Mouse (Mus musculus) gastrocnemius, adult 8-10 months (tissue): ENCODE results near the gene 1700017N19Rik. TPM values are rescaled to one million over a fixed set of nuclear protein-coding genes. Genes with fewer than 3 reads are reported as not detected.
"Not testable (repeated sequence)": the region's sequence is repeated elsewhere in the genome, so short reads cannot be mapped to it uniquely, and the experiment has no call there.

Experiments
- DNase-seq, 2 experiments: peaks; one replicate each; pipeline ENCODE4 v3.0.0; 2022; ENCODE audit warnings: low spot score in 2 of 2
- total RNA-seq, 4 experiments: library from RNA; stranded (reverse); gene quantifications; 2 replicates each; pipeline ENCODE4 v1.2.4; 2022

The 1700017N19Rik gene
- total RNA-seq, result not detected

- no peak for DNase-seq
Measured at GRCm38 (mm10) chr10:100590323-100590722, at the start of gene 1700017N19Rik, which contains the start of gene 4930430F08Rik. Gene 1700017N19Rik, plus strand, starts transcription at chr10:100590484. Gene 4930430F08Rik, minus strand, starts transcription at chr10:100590423.

GRCm38 (mm10) chr10:100556566-100557175, 33.6 kb upstream of the 1700017N19Rik start:
- no peak for DNase-seq

GRCm38 (mm10) chr10:100560194-100560883, 29.9 kb upstream of the 1700017N19Rik start:
- DNase-seq, result not testable (repeated sequence)

- no peak for DNase-seq
Measured at GRCm38 (mm10) chr10:100564112-100564511, 26.2 kb upstream of the 1700017N19Rik start.

GRCm38 (mm10) chr10:100571707-100572106, 18.6 kb upstream of the 1700017N19Rik start:
- no peak for DNase-seq

- DNase-seq, result no peak
Measured at GRCm38 (mm10) chr10:100574505-100575149, 15.7 kb upstream of the 1700017N19Rik start.

- DNase-seq, result no peak
Measured at GRCm38 (mm10) chr10:100575294-100575693, 15.0 kb upstream of the 1700017N19Rik start.

- no peak for DNase-seq
Measured at GRCm38 (mm10) chr10:100584178-100584577, 6.1 kb upstream of the 1700017N19Rik start.

GRCm38 (mm10) chr10:100588524-100588923, 1.8 kb upstream of the 1700017N19Rik start:
- no peak for DNase-seq

GRCm38 (mm10) chr10:100588932-100589388, 1.3 kb upstream of the 1700017N19Rik start:
- peak; percentile 63 to 72 for DNase-seq

GRCm38 (mm10) chr10:100598339-100598738, 8.1 kb downstream of the 1700017N19Rik start:
- no peak for DNase-seq

GRCm38 (mm10) chr10:100603511-100603910, 13.2 kb downstream of the 1700017N19Rik start:
- no peak for DNase-seq

- DNase-seq, result no peak
Measured at GRCm38 (mm10) chr10:100604254-100604653, 14.0 kb downstream of the 1700017N19Rik start.

GRCm38 (mm10) chr10:100617233-100617903, 27.1 kb downstream of the 1700017N19Rik start:
- DNase-seq, result no peak

GRCm38 (mm10) chr10:100619474-100619873, 29.2 kb downstream of the 1700017N19Rik start:
- DNase-seq, result no peak

GRCm38 (mm10) chr10:100620040-100620439, 29.8 kb downstream of the 1700017N19Rik start:
- no peak for DNase-seq

GRCm38 (mm10) chr10:100622494-100622893, 32.2 kb downstream of the 1700017N19Rik start:
- no peak for DNase-seq

GRCm38 (mm10) chr10:100629762-100630438, 39.6 kb downstream of the 1700017N19Rik start:
- DNase-seq, result peak in 1 of 2 experiments; percentile 2

GRCm38 (mm10) chr10:100642887-100643286, 52.6 kb downstream of the 1700017N19Rik start:
- DNase-seq, result no peak

- no peak for DNase-seq
Measured at GRCm38 (mm10) chr10:100645331-100645935, 55.1 kb downstream of the 1700017N19Rik start.

- DNase-seq, result no peak
Measured at GRCm38 (mm10) chr10:100654183-100654582, 63.9 kb downstream of the 1700017N19Rik start.
